23 mouse cellular contexts compared by ENCODE assay signal in the genomic region with DNA sequence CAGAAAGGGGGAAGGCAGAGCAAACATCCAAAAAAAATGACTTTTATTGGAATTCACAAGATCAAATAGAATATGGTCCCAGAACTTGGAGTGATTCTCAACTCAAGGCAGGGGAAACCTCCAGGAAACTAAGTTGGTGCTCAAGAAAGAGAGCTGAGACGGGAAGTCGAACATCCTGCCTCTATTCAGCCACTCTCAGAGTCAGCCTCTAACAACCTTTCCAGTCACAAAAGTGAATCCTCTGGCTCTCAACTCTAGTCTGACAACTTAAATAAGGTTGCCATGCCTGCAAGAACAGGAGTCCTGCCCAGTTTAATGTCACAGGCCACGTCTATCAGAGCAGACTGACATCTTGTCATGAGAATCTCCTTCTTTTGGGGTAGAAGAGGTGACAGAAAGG. TPM values are rescaled to one million over a fixed set of nuclear protein-coding genes. Genes with fewer than 3 reads are reported as not detected.
A peak's percentile ranks its signal among the peaks of the same experiment; 100 is the strongest.
DNase-seq lines count a peak whose midpoint lies in the region; ATAC-seq lines count a peak whose summit lies in the region.
"Had no signal": no experiment of that assay in that cellular context is flagged by ENCODE, and none has a peak within 500 bp of the region (broad histone marks: within the 10 kb centered on the region; RNA-seq: fewer than 3 reads in every experiment).

No protein-coding gene starts in this region.

- no peak overlapping the region for H3K27ac ChIP-seq in limb, embryonic 10.5 days
- H3K27ac ChIP-seq: embryonic facial prominence, embryonic 13.5 days; embryonic facial prominence, embryonic 15.5 days; forebrain, embryonic 10.5 days; forebrain, embryonic 12.5 days had no signal

- 81% methylated on average over 3 of the region's 3 CpGs for WGBS in limb, embryonic 10.5 days

- DNase-seq in induced T-regulatory cell, adult 2 months (ENCODE audit: low read depth) = peak; percentile 68
- peak; percentile 50 for DNase-seq in naive thymus-derived CD4-positive, alpha-beta T cell, adult 2 months (ENCODE audit: low read depth)
- DNase-seq in limb, embryonic 10.5 days (ENCODE audit: low spot score) = no peak
- no peak for DNase-seq in neural tube, embryonic 10.5 days (ENCODE audit: extremely low spot score, low spot score)
- DNase-seq in adrenal gland, adult 18-20 months (ENCODE audit: low spot score in 2 of 2) = no peak
- DNase-seq: adrenal gland, adult 2 months; adrenal gland, postnatal 10 days; adrenal gland, postnatal 25 days; cerebellum, adult 11 months; cerebellum, adult 18-20 months; cerebellum, adult 8-10 months; cerebellum, adult 9-11 months; cerebellum, postnatal 14 days; cerebellum, postnatal 36 days; embryo, embryonic 11 days had no signal

- H3K4me3 ChIP-seq in limb, embryonic 10.5 days = no peak overlapping the region
- H3K4me3 ChIP-seq: embryonic facial prominence, embryonic 13.5 days; embryonic facial prominence, embryonic 15.5 days; erythroblast, embryonic 14.5 days; forebrain, embryonic 10.5 days; forebrain, embryonic 12.5 days had no signal

- no peaks in the 10 kb centered on the region for H3K9me3 ChIP-seq in limb, embryonic 10.5 days (replicated peaks)
- H3K9me3 ChIP-seq: embryonic facial prominence, embryonic 13.5 days; embryonic facial prominence, embryonic 15.5 days; forebrain, embryonic 10.5 days; forebrain, embryonic 12.5 days had no signal

- no peaks in the 10 kb centered on the region for H3K4me1 ChIP-seq in limb, embryonic 10.5 days
- H3K4me1 ChIP-seq: embryonic facial prominence, embryonic 15.5 days; forebrain, embryonic 10.5 days; forebrain, embryonic 12.5 days had no signal

- peak; percentile 77 for ATAC-seq in CD4-positive, CD25-positive, alpha-beta regulatory T cell, adult 4 months
- ATAC-seq: forebrain, embryonic 14.5 days; forebrain, embryonic 16.5 days had no signal

- no peaks in the 10 kb centered on the region for H3K27me3 ChIP-seq in limb, embryonic 10.5 days (ENCODE audit: low read depth, poor library complexity, severe bottlenecking)
- H3K27me3 ChIP-seq: embryonic facial prominence, embryonic 13.5 days; embryonic facial prominence, embryonic 15.5 days; forebrain, embryonic 12.5 days had no signal

- H3K36me3 ChIP-seq in limb, embryonic 10.5 days = no peaks in the 10 kb centered on the region
- H3K36me3 ChIP-seq: embryonic facial prominence, embryonic 13.5 days; embryonic facial prominence, embryonic 15.5 days; forebrain, embryonic 10.5 days; forebrain, embryonic 12.5 days had no signal

RNA-seq across cellular contexts. Expression of a gene that starts 7.9 kb away (rescaled TPM):
- 10 to 100 TPM; 58.1 to 74.3 TPM for polyA plus RNA-seq in CD4-positive, CD25-positive, alpha-beta regulatory T cell, adult 4 months (2017; shearing (Covaris generic))
- polyA plus RNA-seq in limb, embryonic 10.5 days (2016; fragmentation: Nextera tagmentation; extraction: Ambion mirVana) = 26.1 and 34.7 TPM in 2 replicates
- total RNA-seq in adrenal gland, adult 18-20 months (2021) = 10 to 100 TPM; 43.8 to 52.3 TPM

Comparison
In these comparisons a context has a peak if more than half of its experiments do, and no peak if none do; other contexts are left out.
1. DNase-seq: peak in induced T-regulatory cell, adult 2 months (single experiment) and naive thymus-derived CD4-positive, alpha-beta T cell, adult 2 months (single experiment); none in limb, embryonic 10.5 days (single experiment), neural tube, embryonic 10.5 days (single experiment) and adrenal gland, adult 18-20 months (0 of 2).